Mouse (Mus musculus) cortical plate, adult 2 months (tissue): ENCODE results near the gene F2r.

Source experiments
- CTCF ChIP-seq: fragments of 200-500 bp; IDR thresholded peaks from 2 replicates; pipeline ENCODE4 v1.5.1; 2011; ENCODE audit warnings: mild to moderate bottlenecking, control low read depth, low read length; ENCODE audit not compliant: insufficient read depth; ENCODE audit errors: extremely low read depth
- POLR2A ChIP-seq: fragments of 200-500 bp; IDR thresholded peaks from 2 replicates; pipeline ENCODE4 v1.6.1; 2011; ENCODE audit warnings: mild to moderate bottlenecking, low read length, control low read depth; ENCODE audit not compliant: insufficient read depth; ENCODE audit errors: extremely low read depth

- no peak for TF ChIP-seq CTCF
- no peak for TF ChIP-seq POLR2A
Measured at GRCm38 (mm10) chr13:95566841-95567551, 51.3 kb downstream of the F2r start.
